Mouse (Mus musculus) heart, adult 2 months (tissue): ENCODE measurements around the gene Schip1. TPM values are rescaled to one million over a fixed set of nuclear protein-coding genes. Genes with fewer than 3 reads are reported as not detected.
A peak's percentile ranks its signal among the peaks of the same experiment; 100 is the strongest.

Experiments
- DNase-seq, 2 experiments: peaks; one replicate each; pipeline ENCODE4 v3.0.0; 2021
- H3K27ac ChIP-seq: fragments of 200-600 bp; 2 replicates; pipeline ENCODE4 v1.8.1; 2022
- H3K27me3 ChIP-seq: fragments of 200-500 bp; 2 replicates; pipeline ENCODE4 v1.6.1; 2012; ENCODE audit warnings: mild to moderate bottlenecking, low read length, inconsistent platforms, mixed read lengths; ENCODE audit not compliant: control insufficient read depth, insufficient read depth
- H3K36me3 ChIP-seq: fragments of 200-500 bp; 2 replicates; pipeline ENCODE4 v1.6.1; 2012; ENCODE audit warnings: low read length, inconsistent platforms; ENCODE audit not compliant: control insufficient read depth, insufficient read depth
- H3K4me1 ChIP-seq: fragments of 200-500 bp; 2 replicates; pipeline ENCODE4 v1.6.1; 2011; ENCODE audit warnings: low read length; ENCODE audit not compliant: control insufficient read depth, insufficient read depth
- H3K4me3 ChIP-seq: fragments of 200-600 bp; 2 replicates; pipeline ENCODE4 v1.8.1; 2022
- H3K79me2 ChIP-seq: fragments of 200-500 bp; replicated peaks from 2 replicates; pipeline ENCODE4 v1.6.1; 2012; ENCODE audit warnings: mild to moderate bottlenecking, inconsistent platforms, low read length, moderate library complexity, mixed read lengths; ENCODE audit not compliant: control insufficient read depth, insufficient read depth
- H3K9ac ChIP-seq: fragments of 200-500 bp; 2 replicates; pipeline ENCODE4 v1.6.1; 2012; ENCODE audit warnings: low read depth, mild to moderate bottlenecking, control low read depth, inconsistent platforms, low read length, mixed read lengths
- CTCF ChIP-seq: fragments of 200-600 bp; IDR thresholded peaks from 2 replicates; pipeline ENCODE4 v1.8.1; 2022; ENCODE audit warnings: antibody characterized with exemption, mild to moderate bottlenecking, moderate library complexity
- EP300 ChIP-seq: fragments of 200-500 bp; IDR thresholded peaks from 2 replicates; pipeline ENCODE4 v1.6.1; 2011; ENCODE audit warnings: low read depth, low read length, control low read depth; ENCODE audit not compliant: insufficient read depth
- POLR2A ChIP-seq: fragments of 200-500 bp; IDR thresholded peaks from 2 replicates; pipeline ENCODE4 v1.6.1; 2011; ENCODE audit warnings: mild to moderate bottlenecking, low read depth, low read length, control low read depth; ENCODE audit not compliant: insufficient read depth
- WGBS: fragments of 180-500 bp; shearing (Covaris S2); methylation state at CpG from one replicate; pipeline ENCODE4 v1.1.7; 2018; 5-methylcytosine and 5-hydroxymethylcytosine counted together
- intact Hi-C: fragments of 180-260 bp; cut with DNase I; formaldehyde crosslinking; loops from one replicate; pipeline ENCODE4 v1.15.1; 2025
- polyA plus RNA-seq: library from polyadenylated mRNA; depleted of rRNA; stranded (reverse); fragments of >200 nt; gene quantifications from 2 replicates; pipeline ENCODE4 v1.2.3, GENCODE M21; 2012
- total RNA-seq, 2 experiments: library from RNA; stranded (reverse); gene quantifications; 2 replicates each; pipeline ENCODE4 v1.2.3; 2021

The Schip1 gene
- total and polyA plus RNA-seq, 3 experiments = 44.3 to 181 (median 163) TPM

DNA sequence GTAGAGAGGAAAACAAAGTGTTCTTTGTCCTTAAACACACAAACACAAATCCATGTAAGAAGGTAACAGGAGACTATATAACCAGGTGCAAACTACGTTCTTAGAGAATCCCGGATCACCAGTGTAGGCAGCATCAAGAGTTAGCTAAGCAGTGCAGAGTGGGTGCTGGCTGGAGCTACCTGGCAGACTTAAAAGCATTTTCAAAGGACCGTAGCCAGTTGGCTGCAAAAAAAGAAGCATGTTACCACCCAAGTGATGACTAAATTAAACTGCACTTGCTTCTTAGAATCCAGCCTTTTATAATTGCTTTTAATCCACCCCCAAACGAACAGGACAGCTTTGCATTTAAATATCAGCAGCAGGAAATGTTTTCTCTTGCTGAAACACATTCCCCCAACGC is 402.0 kb downstream of the Schip1 start:
- H3K27ac ChIP-seq = no peak overlapping the region
- 42% methylated on average over 5 of the region's 5 CpGs for WGBS
- peaks cover 2% of the 10 kb centered on the region; the same call in 1 of the 2 replicates for H3K36me3 ChIP-seq
- H3K4me1 ChIP-seq = peaks cover 1% of the 10 kb centered on the region
- H3K27me3 ChIP-seq = no peaks in the 10 kb centered on the region
- H3K4me3 ChIP-seq = no peak overlapping the region
- intact Hi-C loops = no loop called here
- no peak overlapping the region for H3K9ac ChIP-seq
- 0 out of 2 replicates have a peak, but pooled peaks cover 1% of the 10 kb centered on the region for H3K79me2 ChIP-seq
- no peak for DNase-seq
- TF ChIP-seq CTCF (no peak), EP300 (no peak)

GRCm38 (mm10) chr3:68467941-68468687 is 403.5 kb downstream of the Schip1 start:
- TF ChIP-seq POLR2A (no peak), CTCF (no peak)
- 0 out of 2 replicates have a peak, but pooled peaks cover 1% of the 10 kb centered on the region for H3K79me2 ChIP-seq
- H3K27me3 ChIP-seq = no peaks in the 10 kb centered on the region
- H3K27ac ChIP-seq = peak overlapping the region; percentile 54
- DNase-seq = peak; percentile 47 to 49
- intact Hi-C loops = loop anchor here (2.0 kb wide), 1 partner anchor 25 kb away; no protein-coding TSS in a partner anchor
- peaks cover 1% of the 10 kb centered on the region for H3K4me1 ChIP-seq
- peak overlapping the region; percentile 5 for H3K9ac ChIP-seq
- peaks cover 2% of the 10 kb centered on the region; the same call in 1 of the 2 replicates for H3K36me3 ChIP-seq
- H3K4me3 ChIP-seq = peak overlapping the region; percentile 56
- WGBS = 3% methylated on average over 10 of the region's 10 CpGs

- peaks cover 2% of the 10 kb centered on the region; the same call in 1 of the 2 replicates for H3K36me3 ChIP-seq
- H3K4me1 ChIP-seq = peaks cover 1% of the 10 kb centered on the region
- intact Hi-C loops = loop anchor here (1.0 to 2.0 kb wide), 2 partner anchors 23 to 74 kb away; no protein-coding TSS in a partner anchor
- no peak for DNase-seq
- H3K4me3 ChIP-seq = no peak overlapping the region
- WGBS = 80% methylated on average over 1 of the region's 1 CpGs
- no peak overlapping the region for H3K9ac ChIP-seq
- H3K27ac ChIP-seq = no peak overlapping the region
- H3K79me2 ChIP-seq = 0 out of 2 replicates have a peak, but pooled peaks cover 1% of the 10 kb centered on the region
- H3K27me3 ChIP-seq = no peaks in the 10 kb centered on the region
- TF ChIP-seq EP300 (0 out of 2 replicates have a peak, but pooled peaks have one; percentile 24), POLR2A (no peak), CTCF (peak; percentile 65)
Observed at GRCm38 (mm10) chr3:68469643-68470042, 405.0 kb downstream of the Schip1 start.

GRCm38 (mm10) chr3:68470061-68470460 is 405.5 kb downstream of the Schip1 start:
- H3K9ac ChIP-seq = no peak overlapping the region
- H3K79me2 ChIP-seq = 0 out of 2 replicates have a peak, but pooled peaks cover 1% of the 10 kb centered on the region
- intact Hi-C loops = no loop called here
- TF ChIP-seq EP300 = no peak
- no peak for TF ChIP-seq CTCF
- TF ChIP-seq POLR2A = no peak
- no peaks in the 10 kb centered on the region for H3K27me3 ChIP-seq
- no peak for DNase-seq
- no peak overlapping the region for H3K4me3 ChIP-seq
- 23% methylated on average over 3 of the region's 3 CpGs for WGBS
- H3K27ac ChIP-seq = no peak overlapping the region
- peaks cover 1% of the 10 kb centered on the region for H3K4me1 ChIP-seq
- peaks cover 2% of the 10 kb centered on the region; the same call in 1 of the 2 replicates for H3K36me3 ChIP-seq

DNA sequence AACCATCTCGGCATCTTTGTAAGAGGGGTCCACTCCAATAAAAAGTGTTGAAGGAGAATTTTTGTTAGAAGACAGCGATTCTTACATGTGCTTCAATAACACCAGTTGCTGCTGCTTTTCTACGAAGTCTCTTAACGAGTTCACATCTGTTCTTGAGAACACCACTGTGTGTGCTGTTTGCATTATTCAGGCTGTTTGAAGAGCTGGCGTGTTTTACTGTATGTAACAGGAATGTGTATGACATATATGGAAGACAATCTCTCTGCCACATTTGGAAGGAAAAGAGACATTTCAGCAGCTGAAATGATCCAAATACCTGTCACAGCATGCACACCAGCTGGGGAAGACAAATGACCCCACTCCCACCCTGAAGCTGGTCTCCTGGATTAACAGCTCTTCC is 406.0 kb downstream of the Schip1 start:
- peaks cover 2% of the 10 kb centered on the region; the same call in 1 of the 2 replicates for H3K36me3 ChIP-seq
- WGBS = 76% methylated on average over 5 of the region's 5 CpGs
- peaks cover 1% of the 10 kb centered on the region for H3K4me1 ChIP-seq
- H3K27me3 ChIP-seq = no peaks in the 10 kb centered on the region
- H3K9ac ChIP-seq = no peak overlapping the region
- H3K79me2 ChIP-seq = 0 out of 2 replicates have a peak, but pooled peaks cover 1% of the 10 kb centered on the region
- H3K4me3 ChIP-seq = no peak overlapping the region
- TF ChIP-seq CTCF (no peak), EP300 (no peak), POLR2A (no peak)
- intact Hi-C loops = no loop called here
- no peak overlapping the region for H3K27ac ChIP-seq
- DNase-seq = no peak

- TF ChIP-seq POLR2A (no peak), EP300 (no peak), CTCF (no peak)
- H3K79me2 ChIP-seq = no peaks in the 10 kb centered on the region
- no peak for DNase-seq
- no peak overlapping the region for H3K4me3 ChIP-seq
- no peak overlapping the region for H3K9ac ChIP-seq
- H3K27ac ChIP-seq = no peak overlapping the region
- 69% methylated on average over 7 of the region's 7 CpGs for WGBS
- no peaks in the 10 kb centered on the region for H3K36me3 ChIP-seq
- H3K27me3 ChIP-seq = no peaks in the 10 kb centered on the region
- intact Hi-C loops = no loop called here
- no peaks in the 10 kb centered on the region for H3K4me1 ChIP-seq
Observed at GRCm38 (mm10) chr3:68476336-68476735, 411.7 kb downstream of the Schip1 start.
